Mouse (Mus musculus) activated CD4-positive, CD25-positive, alpha-beta regulatory T cell (primary cell): Measurements from ENCODE around the gene Slc22a27. TPM values are rescaled to one million over a fixed set of nuclear protein-coding genes. Genes with fewer than 3 reads are reported as not detected.

Experiments
- polyA plus RNA-seq, 2 experiments: library from polyadenylated mRNA; unstranded; fragments of 100-300 nt; shearing (Covaris generic); gene quantifications; one replicate each; pipeline ENCODE4 v1.2.1; 2017

Gene Slc22a27
- polyA plus RNA-seq, result not detected

GRCm38 (mm10) chr19:7965927-7966326 is at the start of gene Slc22a27:
Slc22a27 (minus strand) TSS chr19:7966027.

Other genes starting within 250 kb of the Slc22a27 start
- gene Slc22a26, start 163.4 kb downstream of the Slc22a27 start, polyA plus RNA-seq, result not detected
- under 1 TPM in 1 of 2 experiments, not detected in 1; 0.08 TPM for gene Slc22a28, start 166.0 kb upstream of the Slc22a27 start, polyA plus RNA-seq